Mouse (Mus musculus) forebrain, embryonic 10.5 days (tissue): ENCODE data around the gene Rprd1b. TPM values are rescaled to one million over a fixed set of nuclear protein-coding genes. Genes with fewer than 3 reads are reported as not detected.
A peak's percentile ranks its signal among the peaks of the same experiment; 100 is the strongest.

Source experiments
- DNase-seq: peaks from one replicate; pipeline ENCODE4 v3.0.0-alpha.2; 2017; ENCODE audit warnings: low spot score; ENCODE audit errors: extremely low spot score
- H3K27ac ChIP-seq: fragments of 300-500 bp; sonication (generic); 2 replicates; pipeline ENCODE4 v1.5.1; 2016; ENCODE audit warnings: mild to moderate bottlenecking
- H3K27me3 ChIP-seq: fragments of 300-500 bp; sonication (generic); 2 replicates; pipeline ENCODE4 v1.6.1; 2016; ENCODE audit warnings: mild to moderate bottlenecking; ENCODE audit not compliant: poor library complexity, severe bottlenecking
- H3K36me3 ChIP-seq: fragments of 300-500 bp; sonication (generic); replicated peaks from 2 replicates; pipeline ENCODE4 v1.6.1; 2016; ENCODE audit warnings: mild to moderate bottlenecking, moderate library complexity
- H3K4me1 ChIP-seq: fragments of 300-500 bp; sonication (generic); 2 replicates; pipeline ENCODE4 v1.6.1; 2016
- H3K4me3 ChIP-seq: fragments of 300-500 bp; sonication (generic); 2 replicates; pipeline ENCODE4 v1.5.1; 2016; ENCODE audit warnings: mild to moderate bottlenecking, moderate library complexity
- H3K9me3 ChIP-seq: fragments of 300-500 bp; sonication (generic); 2 replicates; pipeline ENCODE4 v1.6.1; 2016; ENCODE audit warnings: mild to moderate bottlenecking, moderate library complexity
- WGBS: fragments of 180-500 bp; shearing (Covaris S2); methylation state at CpG from one replicate; pipeline ENCODE4 v1.1.7; 2016; 5-methylcytosine and 5-hydroxymethylcytosine counted together
- polyA plus RNA-seq: library from polyadenylated mRNA; unstranded; fragments of >200 nt; fragmentation: Nextera tagmentation; extraction: Ambion mirVana; gene quantifications from 2 replicates; pipeline ENCODE4 v1.2.1, GENCODE M21; 2016

Rprd1b gene
- polyA plus RNA-seq, 1 experiment from 2014 or later, result 59.3 TPM

DNA sequence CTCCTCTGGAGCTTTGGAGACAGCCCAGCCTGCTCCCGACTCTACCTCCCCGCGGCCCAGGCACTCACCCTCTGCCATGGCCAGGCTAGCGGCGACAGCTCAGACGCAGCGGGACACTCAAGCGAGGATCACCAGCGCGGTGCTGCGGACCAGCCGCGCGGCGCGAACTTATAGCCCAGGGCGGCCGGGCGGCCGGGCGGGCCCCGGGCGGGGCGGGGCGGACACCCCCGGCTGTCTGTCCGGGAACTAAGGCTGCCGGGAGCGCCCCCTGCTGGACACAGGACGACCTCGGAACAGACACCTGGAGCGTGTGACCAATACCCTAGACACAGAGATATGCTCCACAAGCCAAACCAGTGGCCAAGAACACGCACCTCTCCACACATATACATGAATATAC, 117.9 kb downstream of the Rprd1b start, which contains the start of gene Tgm2:
Gene Tgm2 (minus strand): TSS at position 214 of the 400 bp plus-strand sequence.
- DNase-seq, result peak; percentile 80
- WGBS, result under 1% methylated on average over 32 of the region's 33 CpGs

DNA sequence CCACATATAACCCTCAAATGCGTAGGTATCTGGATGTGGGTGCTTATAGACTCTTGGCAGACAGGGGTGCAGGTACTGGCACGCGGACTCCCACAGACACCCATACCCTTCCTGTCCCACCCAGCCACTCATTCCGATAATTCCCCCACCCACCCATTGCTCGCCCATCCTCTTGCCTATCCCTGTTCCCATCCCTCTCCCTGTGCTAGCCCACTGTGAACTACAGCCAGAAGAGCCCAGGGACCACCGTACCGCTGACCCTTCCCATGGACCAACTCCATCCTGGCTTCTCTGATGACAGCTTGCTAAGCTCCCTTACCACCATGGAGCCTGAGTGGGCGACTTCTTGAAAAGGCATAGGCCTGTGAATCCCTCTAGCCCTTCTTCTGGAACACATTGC, 118.7 kb downstream of the Rprd1b start:
- Histone ChIP-seq H3K9me3 (peaks cover 6% of the 10 kb centered on the region; the same call in 1 of the 2 replicates), H3K4me1 (peaks cover 46% of the 10 kb centered on the region), H3K27ac (no peak overlapping the region), H3K4me3 (no peak overlapping the region), H3K36me3 (no peaks in the 10 kb centered on the region), H3K27me3 (peaks cover 47% of the 10 kb centered on the region)
- whole genome bisulfite sequencing, result 90% methylated on average over 8 of the region's 8 CpGs
- no peak for DNase-seq

More for the DNA sequence above, 117.9 kb downstream of the Rprd1b start, which contains the start of gene Tgm2:
- H3K36me3 ChIP-seq, result no peaks in the 10 kb centered on the region
- H3K27ac ChIP-seq, result peak within 1 kb of the TSS; percentile 79
- peak within 1 kb of the TSS; percentile 55 for H3K4me3 ChIP-seq
- H3K4me1 ChIP-seq, result peaks cover 51% of the 10 kb centered on the region
- peaks cover 5% of the 10 kb centered on the region; the same call in 1 of the 2 replicates for H3K9me3 ChIP-seq
- H3K27me3 ChIP-seq, result peaks cover 47% of the 10 kb centered on the region

DNA sequence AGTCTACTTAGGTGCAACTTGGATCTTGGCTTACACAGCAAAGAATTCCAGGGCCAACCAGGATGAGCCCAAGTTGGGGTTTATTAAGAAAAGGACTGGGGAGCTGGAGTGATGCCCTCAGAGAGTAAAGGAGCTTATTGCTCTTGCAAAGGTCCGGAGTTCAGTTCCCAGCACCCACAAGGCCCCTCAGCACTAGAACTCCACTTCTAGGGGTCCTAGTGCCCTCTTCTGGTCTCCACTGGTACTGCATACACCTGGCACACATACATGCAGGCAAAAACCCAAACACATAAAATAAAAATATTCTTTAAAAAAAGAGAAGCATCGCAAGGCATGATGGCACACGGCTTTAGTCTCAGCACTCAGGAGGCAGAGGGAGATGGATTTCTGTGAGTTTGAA, 122.8 kb downstream of the Rprd1b start:
- H3K27me3 ChIP-seq, result peaks cover 13% of the 10 kb centered on the region
- H3K27ac ChIP-seq, result no peak overlapping the region

DNA sequence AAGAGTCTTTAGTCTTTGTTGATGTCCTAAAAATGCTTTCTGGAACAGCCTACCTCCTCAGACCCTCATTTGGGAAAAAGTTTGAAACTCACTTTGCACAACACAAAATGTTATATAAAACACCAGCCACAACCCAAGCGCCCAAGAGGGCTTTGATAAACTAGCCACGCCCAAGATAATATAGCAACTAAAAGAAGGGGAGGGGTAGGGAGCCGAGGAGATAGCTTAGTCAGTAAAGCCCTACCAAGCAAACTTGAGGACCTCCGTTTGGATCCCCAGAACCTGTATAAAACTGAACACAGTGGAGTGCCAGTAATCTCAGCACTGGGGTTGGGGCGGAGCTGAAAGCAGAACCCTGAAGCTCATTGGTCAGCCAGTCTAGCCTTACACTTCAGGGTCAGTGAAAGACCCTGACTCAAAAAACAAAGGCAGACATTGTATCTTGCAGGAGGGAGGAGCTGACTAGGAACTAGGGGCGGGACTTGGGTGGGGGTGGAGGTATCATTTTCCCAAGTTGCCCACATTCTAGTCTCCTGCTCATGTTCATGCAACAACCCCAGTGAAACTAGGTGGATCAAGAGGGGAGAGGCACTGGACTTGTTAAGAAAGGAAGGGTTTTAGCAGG, 124.5 kb downstream of the Rprd1b start:
- peak; percentile 65 for DNase-seq
- Histone ChIP-seq H3K27ac (peak overlapping the region; percentile 89), H3K36me3 (no peaks in the 10 kb centered on the region), H3K4me1 (peaks cover 36% of the 10 kb centered on the region), H3K27me3 (no peaks in the 10 kb centered on the region), H3K9me3 (peaks cover 6% of the 10 kb centered on the region; the same call in 1 of the 2 replicates), H3K4me3 (peak overlapping the region; percentile 53; the same call in 1 of the 2 replicates)
- WGBS, result 20% methylated on average over 6 of the region's 6 CpGs

More for the DNA sequence above, 122.8 kb downstream of the Rprd1b start:
- 96% methylated on average over 3 of the region's 3 CpGs for WGBS
- DNase-seq, result no peak
- no peak overlapping the region for H3K4me3 ChIP-seq
- no peaks in the 10 kb centered on the region for H3K36me3 ChIP-seq
- peaks cover 41% of the 10 kb centered on the region for H3K4me1 ChIP-seq
- peaks cover 6% of the 10 kb centered on the region; the same call in 1 of the 2 replicates for H3K9me3 ChIP-seq

GRCm38 (mm10) chr2:158153728-158154343, 125.5 kb downstream of the Rprd1b start:
- Histone ChIP-seq H3K4me3 (peak overlapping the region; percentile 53), H3K27ac (peak overlapping the region; percentile 89), H3K36me3 (no peaks in the 10 kb centered on the region), H3K4me1 (peaks cover 33% of the 10 kb centered on the region), H3K9me3 (peaks cover 6% of the 10 kb centered on the region; the same call in 1 of the 2 replicates), H3K27me3 (no peaks in the 10 kb centered on the region)
- peak; percentile 53 for DNase-seq
- WGBS, result 1% methylated on average over 22 of the region's 22 CpGs

DNA sequence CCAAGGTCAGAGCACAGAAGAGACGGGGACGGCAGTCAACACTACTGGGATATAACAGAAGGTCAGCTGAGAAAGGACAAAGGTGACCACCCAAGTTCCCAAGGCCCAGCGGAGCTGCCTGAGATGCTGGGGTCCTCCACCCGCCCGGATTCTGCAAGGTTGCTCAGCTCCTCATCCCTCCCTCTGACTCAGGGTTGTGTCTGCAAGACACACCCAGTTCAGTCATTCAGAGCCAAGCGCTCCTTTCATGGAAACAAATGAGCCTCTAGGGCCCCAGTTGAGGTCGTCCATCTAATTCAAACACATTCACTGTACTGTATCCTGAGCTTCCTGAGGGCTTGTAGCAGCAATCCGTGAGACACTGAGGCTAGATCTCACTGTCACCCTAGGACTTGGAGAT, 126.3 kb downstream of the Rprd1b start:
- H3K4me1 ChIP-seq, result peaks cover 37% of the 10 kb centered on the region
- H3K27me3 ChIP-seq, result no peaks in the 10 kb centered on the region
- WGBS, result 66% methylated on average over 8 of the region's 8 CpGs

DNA sequence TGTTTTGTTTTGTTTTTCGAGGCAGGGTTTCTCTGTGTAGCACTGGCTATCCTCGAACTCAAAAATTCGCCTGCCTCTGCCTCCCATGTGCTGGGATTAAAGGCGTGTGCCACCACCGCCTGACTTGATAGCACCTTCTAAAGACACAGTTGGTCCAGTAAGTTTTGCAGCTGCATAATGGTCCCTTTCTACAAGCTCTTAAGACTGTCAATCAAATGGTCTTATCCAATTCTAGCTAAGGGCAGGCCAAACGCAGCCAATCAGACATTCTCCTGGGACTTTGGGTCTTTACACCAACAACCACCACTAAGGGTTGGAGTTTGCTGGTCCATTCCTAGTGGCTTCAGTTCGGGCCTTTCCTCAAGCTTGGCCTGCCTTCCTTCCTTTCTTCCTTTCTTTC, 126.8 kb downstream of the Rprd1b start:
- Histone ChIP-seq H3K9me3 (peaks cover 6% of the 10 kb centered on the region; the same call in 1 of the 2 replicates), H3K4me1 (peaks cover 42% of the 10 kb centered on the region), H3K4me3 (no peak overlapping the region), H3K27me3 (no peaks in the 10 kb centered on the region), H3K36me3 (no peaks in the 10 kb centered on the region), H3K27ac (no peak overlapping the region)
- 89% methylated on average over 7 of the region's 7 CpGs for WGBS
- no peak for DNase-seq

More for the DNA sequence above, 126.3 kb downstream of the Rprd1b start:
- Histone ChIP-seq H3K36me3 (no peaks in the 10 kb centered on the region), H3K9me3 (peaks cover 6% of the 10 kb centered on the region; the same call in 1 of the 2 replicates), H3K4me3 (no peak overlapping the region), H3K27ac (peak overlapping the region; percentile 89)
- DNase-seq, result no peak

GRCm38 (mm10) chr2:158155615-158156014, 127.3 kb downstream of the Rprd1b start:
- H3K36me3 ChIP-seq, result no peaks in the 10 kb centered on the region
- no peak overlapping the region for H3K27ac ChIP-seq
- no peak for DNase-seq
- H3K9me3 ChIP-seq, result peaks cover 6% of the 10 kb centered on the region; the same call in 1 of the 2 replicates
- WGBS, result 86% methylated on average over 2 of the region's 2 CpGs
- H3K4me3 ChIP-seq, result no peak overlapping the region
- H3K27me3 ChIP-seq, result no peaks in the 10 kb centered on the region
- H3K4me1 ChIP-seq, result peaks cover 47% of the 10 kb centered on the region

DNA sequence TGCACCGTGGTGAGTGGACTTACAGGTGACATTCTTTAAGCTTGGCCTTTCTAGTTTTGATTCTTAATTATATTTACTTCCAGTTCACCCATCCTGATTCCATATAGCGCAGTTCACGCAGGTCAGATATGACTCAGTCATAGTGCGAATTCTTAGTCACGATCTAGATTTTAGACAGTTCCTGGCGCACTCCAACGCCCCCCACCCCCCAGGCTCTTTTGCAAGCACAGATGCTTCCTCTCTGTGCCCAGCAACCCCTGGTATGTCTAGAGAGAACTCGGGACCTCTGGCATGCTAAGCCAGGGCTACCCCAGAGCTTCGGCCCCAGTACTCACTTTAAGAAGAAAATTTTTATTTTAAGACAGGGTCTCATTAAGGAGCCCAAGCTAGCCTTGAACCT, 128.2 kb downstream of the Rprd1b start:
- Histone ChIP-seq H3K36me3 (no peaks in the 10 kb centered on the region), H3K4me1 (peaks cover 47% of the 10 kb centered on the region), H3K27ac (no peak overlapping the region), H3K4me3 (no peak overlapping the region), H3K9me3 (no peaks in the 10 kb centered on the region), H3K27me3 (no peaks in the 10 kb centered on the region)
- DNase-seq, result no peak
- 90% methylated on average over 9 of the region's 9 CpGs for WGBS

GRCm38 (mm10) chr2:158157654-158158053, 129.4 kb downstream of the Rprd1b start:
- Histone ChIP-seq H3K36me3 (no peaks in the 10 kb centered on the region), H3K27ac (no peak overlapping the region), H3K9me3 (no peaks in the 10 kb centered on the region), H3K4me3 (no peak overlapping the region), H3K27me3 (no peaks in the 10 kb centered on the region), H3K4me1 (peaks cover 38% of the 10 kb centered on the region)
- 66% methylated on average over 8 of the region's 8 CpGs for WGBS
- no peak for DNase-seq

DNA sequence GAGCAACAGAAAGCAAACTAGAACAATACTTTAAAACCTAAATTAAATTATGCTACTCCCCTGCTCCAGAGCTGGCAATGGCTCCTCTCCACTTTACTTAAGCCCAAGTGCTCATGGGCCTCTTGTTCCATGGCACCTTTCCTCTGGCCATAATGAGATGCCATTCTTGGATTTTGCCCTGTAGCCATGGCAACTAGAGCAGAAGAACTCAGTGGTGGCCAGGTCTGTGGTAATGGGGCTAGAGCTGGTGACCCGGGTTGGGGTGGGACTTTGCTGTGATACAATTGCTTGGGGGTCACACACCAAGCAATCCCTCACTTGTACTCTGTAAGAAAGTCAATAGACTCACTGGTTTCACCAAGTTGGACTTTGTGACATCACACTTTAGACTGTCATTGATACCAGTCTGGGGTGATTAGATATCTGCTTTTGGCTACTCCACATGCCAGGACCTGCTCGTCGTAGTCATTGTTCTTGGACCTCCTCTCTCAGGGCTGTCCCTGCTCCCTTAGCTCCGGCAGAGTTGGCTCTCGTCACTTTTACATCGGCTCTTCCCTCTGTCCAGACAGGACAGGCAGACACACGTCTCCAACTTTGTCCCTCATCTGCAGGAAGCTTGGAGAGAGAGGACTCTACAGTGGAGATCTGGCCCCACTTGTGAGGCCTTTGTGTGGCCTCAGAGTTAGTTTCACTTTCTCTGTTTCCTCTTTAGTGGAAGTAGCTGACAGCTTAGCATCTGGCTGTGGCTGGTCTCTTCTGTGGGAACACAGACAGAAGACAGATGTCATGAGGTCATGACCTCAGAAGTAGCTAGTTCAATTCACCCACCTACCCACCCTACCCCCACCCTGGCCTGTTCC, 131.3 kb downstream of the Rprd1b start:
- Histone ChIP-seq H3K27me3 (no peaks in the 10 kb centered on the region), H3K36me3 (no peaks in the 10 kb centered on the region), H3K27ac (0 out of 2 replicates have a peak overlapping the region, but pooled peaks have one; percentile 35), H3K9me3 (no peaks in the 10 kb centered on the region), H3K4me3 (no peak overlapping the region), H3K4me1 (peaks cover 19% of the 10 kb centered on the region)
- DNase-seq, result no peak
- WGBS, result 70% methylated on average over 7 of the region's 7 CpGs

DNA sequence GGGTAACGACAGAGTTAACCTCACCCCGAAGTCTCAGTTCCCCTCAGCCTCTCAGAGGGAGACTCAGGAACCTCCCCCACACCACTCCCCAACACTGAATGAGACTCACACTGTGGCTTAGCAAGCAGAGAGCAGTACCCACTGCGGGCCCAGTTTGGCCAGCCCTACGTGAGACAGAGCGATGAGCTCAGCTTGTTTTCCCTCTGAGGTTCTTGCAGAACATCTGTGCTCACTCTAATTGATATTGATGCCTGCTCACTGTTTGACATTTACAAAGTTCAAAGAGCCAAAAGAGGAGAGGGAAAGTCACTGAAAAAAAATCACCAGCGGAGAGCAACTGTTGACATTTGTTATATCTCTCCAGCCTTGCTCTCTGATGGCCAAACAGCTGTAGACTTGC, 133.5 kb downstream of the Rprd1b start:
- Histone ChIP-seq H3K27ac (no peak overlapping the region), H3K4me1 (peaks cover 16% of the 10 kb centered on the region), H3K27me3 (no peaks in the 10 kb centered on the region), H3K4me3 (no peak overlapping the region), H3K9me3 (no peaks in the 10 kb centered on the region), H3K36me3 (no peaks in the 10 kb centered on the region)
- DNase-seq, result no peak
- 91% methylated on average over 6 of the region's 6 CpGs for WGBS
